Mouse (Mus musculus) MEL (cell line): ENCODE results near the gene Gpr37l1. TPM values are rescaled to one million over a fixed set of nuclear protein-coding genes. Genes with fewer than 3 reads are reported as not detected.

Source experiments
- DNase-seq: peaks from one replicate; pipeline ENCODE4 v3.0.0; 2011; ENCODE audit warnings: low read depth, low spot score
- H3K27ac ChIP-seq: 2 replicates; pipeline ENCODE4 v1.5.1; 2012; ENCODE audit warnings: low read depth, mild to moderate bottlenecking, control low read depth, low read length, moderate library complexity; ENCODE audit not compliant: control insufficient read depth
- H3K27me3 ChIP-seq, 2 experiments: fragments of 150-350 bp in 1 of 2; sonication (generic) in 1 of 2; 2 replicates each; pipeline ENCODE4 v1.6.1; 2012; ENCODE audit warnings: low read length in 2 of 2, mild to moderate bottlenecking in 2 of 2, improper control_type of control experiment in 1 of 2, moderate library complexity in 1 of 2; ENCODE audit not compliant: insufficient read depth in 2 of 2, control insufficient read depth in 1 of 2
- H3K36me3 ChIP-seq, 2 experiments: 2 replicates each; pipeline ENCODE4 v1.6.1; 2012 to 2014; ENCODE audit warnings: low read length in 2 of 2, improper control_type of control experiment in 1 of 2, inconsistent platforms in 1 of 2, mild to moderate bottlenecking in 1 of 2; ENCODE audit not compliant: insufficient read depth in 2 of 2, control insufficient read depth in 1 of 2
- H3K4me1 ChIP-seq, 2 experiments: fragments of 150-350 bp in 1 of 2; sonication (generic) in 1 of 2; 2 replicates each; pipeline ENCODE4 v1.6.1; 2012; ENCODE audit warnings: low read length in 2 of 2, improper control_type of control experiment in 1 of 2, mild to moderate bottlenecking in 1 of 2; ENCODE audit not compliant: insufficient read depth in 2 of 2, control insufficient read depth in 1 of 2
- H3K4me3 ChIP-seq, 2 experiments: fragments of 150-350 bp in 1 of 2; sonication (generic) in 1 of 2; 2 replicates each; pipeline ENCODE4 v1.5.1; 2012; ENCODE audit warnings: low read depth in 2 of 2, low read length in 2 of 2, mild to moderate bottlenecking in 2 of 2, moderate library complexity in 2 of 2, control low read depth in 1 of 2, improper control_type of control experiment in 1 of 2; ENCODE audit not compliant: control insufficient read depth in 1 of 2, insufficient read depth in 1 of 2
- H3K79me2 ChIP-seq: 2 replicates; pipeline ENCODE4 v1.6.1; 2012; ENCODE audit warnings: mild to moderate bottlenecking, low read length, moderate library complexity; ENCODE audit not compliant: control insufficient read depth, poor library complexity, insufficient read depth
- H3K9ac ChIP-seq: 2 replicates; pipeline ENCODE4 v1.6.1; 2012; ENCODE audit warnings: low read depth, mild to moderate bottlenecking, control low read depth, low read length, moderate library complexity; ENCODE audit not compliant: control insufficient read depth, poor library complexity, severe bottlenecking
- H3K9me3 ChIP-seq: fragments of 150-350 bp; sonication (generic); replicated peaks from 2 replicates; pipeline ENCODE4 v1.6.1; 2012; ENCODE audit warnings: mild to moderate bottlenecking, low read length, improper control_type of control experiment, moderate library complexity; ENCODE audit not compliant: insufficient read depth
- BHLHE40 ChIP-seq: IDR thresholded peaks from 2 replicates; pipeline ENCODE4 v1.6.1; 2012; ENCODE audit warnings: low read depth, mild to moderate bottlenecking, inconsistent platforms, low read length, improper control_type of control experiment, borderline replicate concordance
- CHD2 ChIP-seq: IDR thresholded peaks from 2 replicates; pipeline ENCODE4 v1.6.1; 2011; ENCODE audit warnings: low read length, improper control_type of control experiment
- ELF1 ChIP-seq: IDR thresholded peaks from 2 replicates; pipeline ENCODE4 v1.6.1; 2014; ENCODE audit warnings: low read depth, mild to moderate bottlenecking, inconsistent platforms, low read length, improper control_type of control experiment, moderate library complexity
- GATA1 ChIP-seq: IDR thresholded peaks from 2 replicates; pipeline ENCODE4 v1.6.1; 2011; ENCODE audit warnings: low read depth, low read length, improper control_type of control experiment
- HCFC1 ChIP-seq: IDR thresholded peaks from 2 replicates; pipeline ENCODE4 v1.6.1; 2012; ENCODE audit warnings: low read depth, mild to moderate bottlenecking, inconsistent platforms, low read length, improper control_type of control experiment, moderate library complexity
- MAFK ChIP-seq: IDR thresholded peaks from 2 replicates; pipeline ENCODE4 v1.6.1; 2011; ENCODE audit warnings: low read depth, mild to moderate bottlenecking, low read length, improper control_type of control experiment, borderline replicate concordance
- MAZ ChIP-seq: IDR thresholded peaks from 2 replicates; pipeline ENCODE4 v1.6.1; 2012; ENCODE audit warnings: low read depth, mild to moderate bottlenecking, inconsistent platforms, low read length, improper control_type of control experiment
- MYB ChIP-seq: IDR thresholded peaks from 2 replicates; pipeline ENCODE4 v1.6.1; 2011; ENCODE audit warnings: mild to moderate bottlenecking, low read depth, low read length, improper control_type of control experiment
- MYC ChIP-seq: IDR thresholded peaks from 2 replicates; pipeline ENCODE4 v1.6.1; 2011; ENCODE audit warnings: low read depth, mild to moderate bottlenecking, low read length, improper control_type of control experiment, moderate library complexity
- NRF1 ChIP-seq: IDR thresholded peaks from 2 replicates; pipeline ENCODE4 v1.6.1; 2014; ENCODE audit warnings: low read depth, mild to moderate bottlenecking, inconsistent platforms, low read length, improper control_type of control experiment, moderate library complexity; ENCODE audit not compliant: poor library complexity, insufficient read depth, severe bottlenecking
- POLR2AphosphoS2 ChIP-seq: IDR thresholded peaks from 2 replicates; pipeline ENCODE4 v1.6.1; 2011; ENCODE audit warnings: low read length, improper control_type of control experiment
- RAD21 ChIP-seq: IDR thresholded peaks from 2 replicates; pipeline ENCODE4 v1.6.1; 2011; ENCODE audit warnings: mild to moderate bottlenecking, low read depth, low read length, improper control_type of control experiment
- RCOR1 ChIP-seq: IDR thresholded peaks from 2 replicates; pipeline ENCODE4 v1.6.1; 2012; ENCODE audit warnings: low read depth, mild to moderate bottlenecking, inconsistent platforms, low read length, improper control_type of control experiment
- SIN3A ChIP-seq: IDR thresholded peaks from 2 replicates; pipeline ENCODE4 v1.6.1; 2012; ENCODE audit warnings: low read length, improper control_type of control experiment, inconsistent platforms
- SMC3 ChIP-seq: IDR thresholded peaks from 2 replicates; pipeline ENCODE4 v1.6.1; 2011; ENCODE audit warnings: low read depth, low read length, improper control_type of control experiment
- TBP ChIP-seq: IDR thresholded peaks from 2 replicates; pipeline ENCODE4 v1.8.0; 2011; ENCODE audit warnings: low read depth, low read length, improper control_type of control experiment
- UBTF ChIP-seq: IDR thresholded peaks from 2 replicates; pipeline ENCODE4 v1.6.1; 2012; ENCODE audit warnings: low read depth, mild to moderate bottlenecking, inconsistent platforms, low read length, improper control_type of control experiment, moderate library complexity, borderline replicate concordance; ENCODE audit not compliant: insufficient read depth
- USF1 ChIP-seq: IDR thresholded peaks from 2 replicates; pipeline ENCODE4 v1.6.1; 2014; ENCODE audit warnings: low read depth, mild to moderate bottlenecking, inconsistent platforms, low read length, improper control_type of control experiment, moderate library complexity
- USF2 ChIP-seq, 2 experiments: IDR thresholded peaks; 2 replicates each; pipeline ENCODE4 v1.6.1; 2011 to 2012; ENCODE audit warnings: improper control_type of control experiment in 2 of 2, low read length in 2 of 2, borderline replicate concordance in 1 of 2, inconsistent platforms in 1 of 2, low read depth in 1 of 2, mild to moderate bottlenecking in 1 of 2; ENCODE audit not compliant: insufficient read depth in 1 of 2
- ZKSCAN1 ChIP-seq: IDR thresholded peaks from 2 replicates; pipeline ENCODE4 v1.6.1; 2012; ENCODE audit warnings: low read depth, mild to moderate bottlenecking, inconsistent platforms, low read length, improper control_type of control experiment, moderate library complexity
- ZMIZ1 ChIP-seq: IDR thresholded peaks from 2 replicates; pipeline ENCODE4 v1.6.1; 2012; ENCODE audit warnings: low read depth, mild to moderate bottlenecking, inconsistent platforms, low read length, improper control_type of control experiment, moderate library complexity
- ZNF384 ChIP-seq: IDR thresholded peaks from 2 replicates; pipeline ENCODE4 v1.6.1; 2012; ENCODE audit warnings: low read depth, mild to moderate bottlenecking, inconsistent platforms, low read length, improper control_type of control experiment
- polyA plus RNA-seq, 2 experiments: library from polyadenylated mRNA; stranded (reverse) in 1 of 2; unstranded in 1 of 2; fragments of >175 nt in 1 of 2; fragments of >200 nt in 1 of 2; gene quantifications; 2 replicates each; pipeline versions ENCODE4 v1.2.1 to v1.2.4; 2012; ENCODE audit warnings: low replicate concordance in 2 of 2, low read depth in 1 of 2; ENCODE audit not compliant: insufficient read length in 2 of 2, insufficient read depth in 1 of 2, missing spikeins in 1 of 2
- total RNA-seq: library from RNA; depleted of rRNA; stranded (reverse); fragments of 300-350 nt; gene quantifications from 2 replicates; pipeline ENCODE4 v1.2.3, GENCODE M21; 2012

Gene Gpr37l1
- total and polyA plus RNA-seq, 3 experiments, result not detected

DNA sequence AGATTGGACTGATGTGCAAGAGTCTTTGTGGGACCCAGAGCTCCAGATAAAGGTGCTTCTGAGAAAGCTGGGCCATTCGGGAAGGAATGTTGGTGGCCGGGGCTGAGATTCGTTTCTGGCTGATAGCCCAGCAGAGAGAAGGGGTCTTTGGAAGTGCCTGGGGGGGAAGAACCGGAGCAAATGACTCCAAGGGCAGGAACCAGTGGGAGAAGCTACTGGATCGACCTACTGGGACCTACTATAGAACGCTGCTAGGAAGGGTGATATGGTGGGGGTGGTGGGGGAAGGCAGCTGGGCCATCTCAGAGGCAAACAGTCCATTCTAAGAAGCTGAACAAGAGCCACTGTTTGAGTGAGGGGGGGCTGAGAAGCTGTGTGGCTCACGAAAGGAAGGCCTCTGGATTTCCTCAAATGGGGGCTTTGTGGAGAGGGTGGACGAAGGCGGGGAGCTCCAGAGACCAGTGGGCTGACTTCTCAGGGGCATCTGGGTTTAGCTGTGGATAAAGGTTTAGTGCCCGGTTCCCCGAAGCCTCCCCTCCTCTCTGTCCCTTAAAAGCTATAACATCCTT, 7.8 kb downstream of the Gpr37l1 start:
- no peak for DNase-seq
- no peaks in the 10 kb centered on the region for H3K9me3 ChIP-seq
- no peak overlapping the region for H3K27ac ChIP-seq
- peaks cover 0 to 6% of the 10 kb centered on the region in 2 experiments; a peak in 1 of 4 replicates for H3K4me1 ChIP-seq
- H3K4me3 ChIP-seq, result no peak overlapping the region
- H3K36me3 ChIP-seq, result peaks cover 2 to 3% of the 10 kb centered on the region in 2 experiments; a peak in 3 of 4 replicates
- H3K27me3 ChIP-seq, result peaks cover 2 to 3% of the 10 kb centered on the region in 2 experiments; a peak in 3 of 4 replicates
- no peaks in the 10 kb centered on the region for H3K79me2 ChIP-seq
- no peak overlapping the region for H3K9ac ChIP-seq
- no peak for TF ChIP-seq BHLHE40
- no peak for TF ChIP-seq UBTF
- no peak for TF ChIP-seq ELF1
- no peak for TF ChIP-seq HCFC1
- TF ChIP-seq RAD21, result no peak
- no peak for TF ChIP-seq SIN3A
- no peak for TF ChIP-seq GATA1
- TF ChIP-seq TBP, result no peak
- no peak for TF ChIP-seq ZMIZ1
- no peak for TF ChIP-seq SMC3
- TF ChIP-seq USF1, result no peak
- TF ChIP-seq MAZ, result no peak
- no peak for TF ChIP-seq USF2 (IDR thresholded peaks at IDR 0.05; ENCODE audit: borderline replicate concordance in 1 of 2, insufficient read depth in 1 of 2, low read depth in 1 of 2, low read length in 2 of 2)
- no peak for TF ChIP-seq MYB
- TF ChIP-seq MAFK, result no peak

DNA sequence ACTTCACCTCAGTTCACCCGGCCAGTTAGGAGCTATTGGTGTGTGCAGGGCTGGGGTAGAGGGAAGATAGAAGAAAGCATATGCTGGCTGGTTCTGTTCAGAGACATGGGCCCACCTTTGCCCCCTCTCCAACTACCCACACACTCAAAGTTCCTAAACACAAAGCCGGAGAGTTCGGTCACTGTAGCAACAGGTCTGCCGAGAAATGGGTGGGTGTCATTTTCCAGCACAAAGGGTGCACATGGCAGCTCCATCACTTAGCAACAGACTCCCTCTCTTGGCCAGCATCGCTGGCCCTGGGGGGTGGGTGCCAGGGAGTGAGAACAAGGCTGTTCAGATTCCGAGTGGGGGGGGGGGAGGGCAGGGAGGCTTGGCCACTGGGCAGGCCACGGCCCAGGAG, 8.4 kb downstream of the Gpr37l1 start:
- peaks cover under 1% of the 10 kb centered on the region in 2 experiments; a peak in 2 of 4 replicates for H3K27me3 ChIP-seq
- no peak overlapping the region for H3K9ac ChIP-seq
- H3K27ac ChIP-seq, result no peak overlapping the region
- no peak for DNase-seq
- no peak overlapping the region for H3K4me3 ChIP-seq
- TF ChIP-seq MAZ (no peak), UBTF (no peak), ZNF384 (no peak), NRF1 (no peak), POLR2AphosphoS2 (no peak), HCFC1 (no peak), CHD2 (no peak), RCOR1 (no peak), MYC (no peak), ZKSCAN1 (no peak)
- no peaks in the 10 kb centered on the region for H3K79me2 ChIP-seq
- peaks cover 0 to 8% of the 10 kb centered on the region in 2 experiments; a peak in 1 of 4 replicates for H3K4me1 ChIP-seq
- peaks cover 2 to 4% of the 10 kb centered on the region in 2 experiments; a peak in 3 of 4 replicates for H3K36me3 ChIP-seq
- H3K9me3 ChIP-seq, result no peaks in the 10 kb centered on the region
